Mouse (Mus musculus): ENCODE data around the gene Gm49776.

- no peak for TF ChIP-seq CTCF (IDR thresholded peaks at IDR 0.05; ENCODE audit: low read depth, low read length)
- no peak for TF ChIP-seq POLR2AphosphoS5 (IDR thresholded peaks at IDR 0.05; ENCODE audit: insufficient replicate concordance, low read depth, low read length)
- TF ChIP-seq TAL1 (conservative IDR thresholded peaks at IDR 0.05; ENCODE audit: low read depth, low read length), result no peak
- no peak for TF ChIP-seq GATA1 (IDR thresholded peaks at IDR 0.05; ENCODE audit: borderline replicate concordance, low read length)
These were observed 24.0 kb downstream of the Gm49776 start for GRCm38 (mm10) chr16:18233919-18234670.

Measured in G1E (cell line).